Comparison of ENCODE assay signal across 7 mouse cellular contexts in the genomic region with DNA sequence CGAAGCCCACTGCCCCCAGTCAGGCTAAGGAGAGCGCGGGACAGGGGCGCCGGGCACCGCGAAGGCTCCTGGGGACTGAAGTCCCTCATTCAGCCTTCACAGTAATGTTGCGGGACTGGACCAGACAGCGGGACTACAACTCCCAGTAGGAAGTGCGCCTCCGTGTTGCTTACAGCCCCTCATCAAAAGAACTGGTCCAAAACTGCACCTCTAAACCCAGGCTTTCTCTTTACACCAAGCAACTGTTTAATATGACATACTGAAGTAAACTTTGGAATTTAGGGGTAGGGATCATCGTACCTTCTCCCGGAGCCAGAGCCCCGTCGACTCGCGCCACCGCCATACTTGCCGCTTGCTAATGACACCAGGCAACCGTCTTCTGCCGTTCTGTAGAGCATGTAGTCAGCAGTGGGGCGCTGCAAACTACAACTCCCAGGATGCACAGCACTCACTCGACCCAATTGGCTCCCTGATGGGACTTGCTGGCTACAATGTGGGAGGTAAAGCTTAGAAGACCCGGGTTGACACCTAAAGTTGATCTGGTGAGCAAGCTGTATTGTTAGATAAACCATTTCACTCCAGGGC. TPM values are rescaled to one million over a fixed set of nuclear protein-coding genes. Genes with fewer than 3 reads are reported as not detected.
DNase-seq lines count a peak whose midpoint lies in the region; ATAC-seq lines count a peak whose summit lies in the region.

A gene (minus strand): TSS at position 403 of the 585 bp plus-strand sequence.

- peak; percentile 99 for ATAC-seq in intestine, embryonic 15.5 days

- H3K27ac ChIP-seq in intestine, embryonic 15.5 days, result no peak within 1 kb of the TSS
- peak within 1 kb of the TSS; percentile 94 for H3K27ac ChIP-seq in midbrain, embryonic 10.5 days (replicated peaks)

- intact Hi-C loops in left cerebral cortex, postnatal 25 days (cut with DNase I), result loop anchor here (1.0 to 5.0 kb wide), 2 partner anchors 33 to 39 kb away; a partner anchor contains a TSS

- WGBS in intestine, embryonic 15.5 days, result under 1% methylated on average over 24 of the region's 24 CpGs
- under 1% methylated on average over 24 of the region's 24 CpGs for WGBS in midbrain, embryonic 10.5 days

- no peaks in the 10 kb centered on the region for H3K27me3 ChIP-seq in intestine, embryonic 15.5 days (replicated peaks)
- no peaks in the 10 kb centered on the region for H3K27me3 ChIP-seq in midbrain, embryonic 10.5 days (ENCODE audit: low read depth, poor library complexity, severe bottlenecking)

- peak within 1 kb of the TSS; percentile 71 for H3K4me3 ChIP-seq in intestine, embryonic 15.5 days (replicated peaks)
- peak within 1 kb of the TSS; percentile 80 for H3K4me3 ChIP-seq in midbrain, embryonic 10.5 days

- H3K4me2 ChIP-seq in intestine, embryonic 15.5 days (replicated peaks), result peak within 1 kb of the TSS; percentile 80

- H3K9ac ChIP-seq in intestine, embryonic 15.5 days, result peak within 1 kb of the TSS; percentile 69

- H3K36me3 ChIP-seq in intestine, embryonic 15.5 days, result no peaks in the 10 kb centered on the region
- H3K36me3 ChIP-seq in midbrain, embryonic 10.5 days, result peaks cover 11% of the 10 kb centered on the region

- no peaks in the 10 kb centered on the region for H3K4me1 ChIP-seq in intestine, embryonic 15.5 days (replicated peaks)
- peaks cover 8% of the 10 kb centered on the region for H3K4me1 ChIP-seq in midbrain, embryonic 10.5 days

- peak; percentile 74 to 78 for DNase-seq in adrenal gland, adult 18-20 months (ENCODE audit: low spot score in 2 of 2)
- DNase-seq in embryo, embryonic 11 days, result peak; percentile 94
- peak; percentile 90 for DNase-seq in gastrocnemius, postnatal 25 days
- peak; percentile 95 to 98 for DNase-seq in left cerebral cortex, postnatal 25 days (ENCODE audit: low spot score in 2 of 2)
- DNase-seq in midbrain, embryonic 10.5 days (ENCODE audit: low spot score), result peak; percentile 91
- peak; percentile 75 for DNase-seq in right cerebral cortex, postnatal 4 days

- H3K9me3 ChIP-seq in intestine, embryonic 15.5 days, result no peaks in the 10 kb centered on the region
- H3K9me3 ChIP-seq in midbrain, embryonic 10.5 days (replicated peaks), result no peaks in the 10 kb centered on the region

RNA-seq across cellular contexts. Expression of the gene that starts here (rescaled TPM):
- total RNA-seq in adrenal gland, adult 18-20 months (2021), result 1 to 10 TPM; 7.1 to 7.6 TPM
- total RNA-seq in gastrocnemius, postnatal 25 days (2021), result 1 to 10 TPM; 4.1 to 5.7 TPM
- 5.9 and 6.7 TPM in 2 replicates for polyA plus RNA-seq in intestine, embryonic 15.5 days (2015; fragmentation: Nextera tagmentation; extraction: Ambion mirVana)
- total RNA-seq in left cerebral cortex, postnatal 25 days (2021), result 10 to 100 TPM; 13.7 to 14.2 TPM
- 18.4 and 18.5 TPM in 2 replicates for polyA plus RNA-seq in midbrain, embryonic 10.5 days (2016; fragmentation: Nextera tagmentation; extraction: Ambion mirVana)
